Mouse (Mus musculus): ENCODE measurements at regions not wholly inside any gene's neighbourhood (a gene's known extent, or its start where the extent isn't known, plus 50 kb on each side); places are given as distances from the start of the nearest gene placed in this dataset.

DNA sequence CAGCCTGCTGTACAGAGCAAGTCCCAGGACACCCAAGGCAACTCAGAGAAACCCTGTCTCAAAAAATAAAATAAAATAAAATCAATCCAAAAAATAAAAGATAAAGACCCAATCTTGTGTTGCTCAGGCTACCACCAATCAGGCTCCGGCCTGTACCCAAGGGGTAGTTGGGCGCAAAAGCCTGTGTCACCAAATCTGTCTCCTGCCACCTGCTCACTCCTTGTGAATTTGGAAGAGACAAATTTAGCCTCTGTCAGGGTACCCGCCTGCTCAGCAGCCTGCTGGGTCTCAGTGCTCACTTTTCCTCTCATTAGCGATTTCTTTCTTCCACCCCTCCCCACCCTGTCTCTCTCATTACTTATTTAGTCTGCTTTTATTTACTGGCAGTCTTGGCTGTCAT, 54.6 kb downstream of the Sox4 start:
- DNase-seq (ENCODE audit: low spot score), result no peak

- DNase-seq (ENCODE audit: low spot score), result no peak
These were observed 60.6 kb downstream of the Sox4 start for GRCm38 (mm10) chr13:28892896-28893295.

DNA sequence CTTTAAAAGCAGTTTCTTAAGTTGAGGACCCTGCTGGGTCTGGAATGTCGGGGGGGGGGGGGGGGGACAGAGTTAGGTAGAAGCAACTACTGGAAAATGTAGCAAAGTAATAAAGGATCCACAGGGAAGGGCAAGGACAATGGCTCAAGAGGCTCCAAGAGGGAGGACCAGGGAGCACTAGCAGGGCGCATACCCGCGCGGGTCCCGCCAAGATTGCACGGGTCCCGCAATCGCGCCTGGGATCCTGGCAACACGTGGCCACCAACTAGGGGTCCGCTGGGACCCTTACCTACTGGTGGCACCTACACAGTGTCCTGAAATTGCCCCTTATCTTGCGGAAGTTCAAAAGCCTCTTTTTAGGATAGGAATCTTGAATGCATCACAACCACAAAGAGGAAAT, 66.4 kb downstream of the Sox4 start:
- DNase-seq (ENCODE audit: low spot score), result no peak

GRCm38 (mm10) chr13:28886691-28887090, 66.8 kb downstream of the Sox4 start:
- no peak for DNase-seq (ENCODE audit: low spot score)

DNA sequence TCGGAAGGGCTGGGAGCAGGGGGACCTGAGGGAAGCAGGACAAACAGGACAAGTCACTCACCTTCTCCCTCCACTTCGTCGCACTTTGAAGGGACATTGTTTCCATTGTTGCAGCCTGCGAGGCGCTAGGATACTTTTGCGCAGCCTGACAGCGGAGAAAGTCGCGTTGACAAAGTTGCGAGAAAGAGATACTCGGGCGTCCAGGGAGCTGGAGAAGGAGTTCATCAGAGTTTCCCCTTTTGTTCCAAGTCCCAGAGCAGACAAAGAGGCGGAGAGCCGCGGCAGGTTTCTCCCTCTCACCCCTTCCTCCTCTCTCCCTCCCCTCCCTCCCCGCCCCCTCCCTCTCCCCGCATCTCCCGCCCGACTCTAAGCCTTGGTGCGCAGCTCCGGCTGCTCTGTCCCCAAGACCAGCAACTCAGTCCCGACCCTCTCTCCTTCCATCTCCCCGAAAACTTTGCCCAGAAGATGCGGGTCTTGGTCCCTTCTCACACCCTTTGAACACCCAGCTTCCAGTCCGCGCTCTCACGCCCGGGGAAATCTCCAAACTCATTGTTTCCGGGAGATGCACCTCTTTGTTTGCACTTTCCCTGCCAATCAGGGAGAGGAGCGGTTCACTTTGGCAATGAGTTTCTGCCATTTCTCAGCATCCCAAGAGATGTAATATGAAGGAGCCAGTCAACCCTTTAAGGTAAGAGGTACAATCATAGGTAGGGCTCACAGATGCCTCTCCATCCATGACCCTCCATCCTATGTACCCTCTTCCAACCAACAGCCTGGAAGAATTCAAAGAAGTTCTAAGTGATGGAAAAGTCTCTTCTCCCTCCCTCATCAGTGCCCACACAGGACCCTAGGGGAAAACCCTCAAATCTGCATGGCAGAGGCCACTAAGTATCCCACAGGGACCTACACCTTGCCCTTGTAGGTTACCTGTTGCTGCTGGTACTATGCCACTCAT, 68.2 kb downstream of the Sox4 start:
- DNase-seq (ENCODE audit: low spot score), result no peak

- DNase-seq (ENCODE audit: low spot score), result no peak
These were observed 69.2 kb downstream of the Sox4 start for GRCm38 (mm10) chr13:28884191-28884820.

- no peak for DNase-seq (ENCODE audit: low spot score)
These were observed 70.1 kb downstream of the Sox4 start for GRCm38 (mm10) chr13:28883398-28883797.

DNA sequence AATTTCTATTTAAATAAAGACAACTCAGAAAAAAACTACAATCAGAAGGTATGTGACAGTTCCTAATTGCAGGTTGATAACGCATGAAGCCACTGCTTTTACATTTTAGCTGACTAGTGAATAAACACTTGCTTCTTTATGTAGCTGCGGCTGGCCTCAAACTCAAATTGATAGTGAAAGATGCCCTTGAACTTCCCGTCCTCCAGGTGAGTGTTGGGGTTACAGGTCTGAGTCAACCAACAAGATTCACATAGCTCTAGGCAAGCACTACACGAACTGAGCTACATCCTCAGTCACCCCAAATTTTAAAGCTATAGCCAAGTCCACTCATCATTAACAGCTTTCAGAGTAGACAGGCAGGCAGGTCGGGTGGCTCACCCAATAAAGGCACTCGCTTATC, 72.6 kb downstream of the Sox4 start:
- DNase-seq (ENCODE audit: low spot score), result no peak

GRCm38 (mm10) chr13:28878692-28879091, 74.8 kb downstream of the Sox4 start:
- DNase-seq (ENCODE audit: low spot score), result no peak

- DNase-seq (ENCODE audit: low spot score), result no peak
These were observed 76.7 kb downstream of the Sox4 start for GRCm38 (mm10) chr13:28876771-28877170.

GRCm38 (mm10) chr13:28870681-28871080, 82.8 kb downstream of the Sox4 start:
- no peak for DNase-seq (ENCODE audit: low spot score)

DNA sequence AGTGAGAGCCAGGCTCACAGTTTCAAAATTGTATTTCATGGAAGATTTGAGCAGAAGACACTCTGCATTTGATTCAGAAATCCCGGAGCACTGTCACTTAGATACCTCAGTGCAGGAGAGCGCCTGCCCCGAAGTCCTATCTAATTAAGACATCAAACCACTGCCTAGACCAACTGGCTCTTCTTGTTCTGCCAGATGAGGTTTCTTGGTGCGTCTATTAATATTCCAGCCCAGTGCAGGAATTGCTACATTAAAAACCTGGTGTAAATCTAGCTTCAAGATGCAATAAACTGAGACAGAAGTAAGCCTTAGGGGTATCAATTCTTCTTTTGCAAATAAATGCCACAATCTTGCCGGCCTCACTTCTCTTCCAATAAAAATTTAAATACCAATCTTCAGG, 86.3 kb downstream of the Sox4 start:
- DNase-seq (ENCODE audit: low spot score), result no peak

GRCm38 (mm10) chr13:28866686-28867085, 86.8 kb downstream of the Sox4 start:
- DNase-seq (ENCODE audit: low spot score), result no peak

DNA sequence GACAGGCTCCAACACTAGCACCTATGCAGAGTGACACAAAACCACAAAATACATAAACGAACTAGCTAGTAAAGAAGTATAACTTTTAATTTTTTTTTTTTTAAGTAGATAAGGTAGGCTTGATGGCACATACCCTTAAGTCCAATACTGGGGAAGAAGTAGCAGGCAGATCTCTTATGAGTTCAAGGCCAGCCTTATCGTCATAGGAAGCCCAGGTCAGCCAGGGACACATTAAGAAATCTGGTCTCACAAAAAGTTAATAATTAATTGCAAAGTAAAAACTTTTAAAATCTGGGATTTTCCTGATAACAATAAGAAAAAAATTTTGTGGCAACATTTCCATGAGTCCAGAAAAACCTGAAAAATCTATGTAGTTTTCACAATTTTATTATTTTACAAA, 92.9 kb downstream of the Sox4 start:
- no peak for DNase-seq (ENCODE audit: low spot score)

- DNase-seq (ENCODE audit: low spot score), result no peak
These were observed 93.6 kb downstream of the Sox4 start for GRCm38 (mm10) chr13:28859829-28860427.

DNA sequence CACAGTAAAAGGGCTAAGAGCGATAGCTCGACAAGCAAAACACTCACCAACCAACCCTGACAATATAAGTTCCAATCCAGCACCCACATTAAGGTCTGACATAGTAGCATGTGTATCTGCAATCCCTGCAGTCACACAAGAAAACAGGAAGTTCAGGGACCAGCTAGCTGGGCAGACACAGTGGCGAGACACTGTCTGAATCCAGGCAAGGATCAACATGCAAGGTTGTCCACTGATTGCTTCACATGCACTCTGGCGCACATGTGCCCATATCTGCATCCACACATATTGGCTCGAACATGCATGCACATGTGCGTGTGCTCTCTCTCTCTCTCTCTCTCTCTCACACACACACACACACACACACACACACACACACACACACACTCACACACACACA, 95.5 kb downstream of the Sox4 start:
- DNase-seq (ENCODE audit: low spot score), result no peak

GRCm38 (mm10) chr13:28857201-28857600, 96.3 kb downstream of the Sox4 start:
- no peak for DNase-seq (ENCODE audit: low spot score)

- DNase-seq (ENCODE audit: low spot score), result no peak
These were observed 97.0 kb downstream of the Sox4 start for GRCm38 (mm10) chr13:28856472-28856871.

- no peak for DNase-seq (ENCODE audit: low spot score)
These were observed 99.3 kb downstream of the Sox4 start for GRCm38 (mm10) chr13:28854247-28854646.

- DNase-seq (ENCODE audit: low spot score), result no peak
These were observed 105.2 kb downstream of the Sox4 start for GRCm38 (mm10) chr13:28848305-28848704.

- no peak for DNase-seq (ENCODE audit: low spot score)
These were observed 106.0 kb downstream of the Sox4 start for GRCm38 (mm10) chr13:28847478-28847877.

- DNase-seq (ENCODE audit: low spot score), result no peak
These were observed 109.0 kb downstream of the Sox4 start for GRCm38 (mm10) chr13:28844495-28844894.

DNA sequence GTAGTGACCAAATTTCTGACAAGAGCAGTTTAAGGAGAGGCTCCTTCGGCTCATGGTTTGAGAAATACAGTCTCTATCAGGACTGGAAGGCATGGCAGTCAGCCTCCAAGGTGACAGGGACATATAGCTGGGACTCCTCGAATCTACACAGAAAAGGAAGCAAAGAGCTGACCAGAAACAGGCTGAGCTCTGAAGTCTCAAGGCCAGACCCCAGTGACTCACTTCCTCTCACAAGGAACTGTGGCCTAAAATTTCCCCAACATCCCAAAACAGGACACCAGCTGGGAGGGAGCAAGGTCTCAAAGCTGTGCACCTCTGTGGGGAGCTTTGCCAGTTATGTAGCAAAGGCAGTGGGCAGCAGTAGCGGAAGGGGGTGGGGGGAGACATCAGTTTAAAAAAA, 110.7 kb downstream of the Sox4 start:
- DNase-seq (ENCODE audit: low spot score), result peak; percentile 28

All from MN1 (cell line).